Mouse (Mus musculus) frontal cortex, adult (tissue): ENCODE results near the gene Tekt4.
A peak's percentile ranks its signal among the peaks of the same experiment; 100 is the strongest.

ENCODE experiments used
- ATAC-seq: cut with Nextera tagmentation; 2 replicates; pipeline ENCODE4 v1.9.2; 2017; ENCODE audit warnings: mild to moderate bottlenecking, moderate library complexity, mixed read lengths; ENCODE audit not compliant: low TSS enrichment

The Tekt4 gene

GRCm38 (mm10) chr17:25474330-25475077, 20.1 kb downstream of the Tekt4 start:
- peak; percentile 71; the same call in 1 of the 2 replicates for ATAC-seq

DNA sequence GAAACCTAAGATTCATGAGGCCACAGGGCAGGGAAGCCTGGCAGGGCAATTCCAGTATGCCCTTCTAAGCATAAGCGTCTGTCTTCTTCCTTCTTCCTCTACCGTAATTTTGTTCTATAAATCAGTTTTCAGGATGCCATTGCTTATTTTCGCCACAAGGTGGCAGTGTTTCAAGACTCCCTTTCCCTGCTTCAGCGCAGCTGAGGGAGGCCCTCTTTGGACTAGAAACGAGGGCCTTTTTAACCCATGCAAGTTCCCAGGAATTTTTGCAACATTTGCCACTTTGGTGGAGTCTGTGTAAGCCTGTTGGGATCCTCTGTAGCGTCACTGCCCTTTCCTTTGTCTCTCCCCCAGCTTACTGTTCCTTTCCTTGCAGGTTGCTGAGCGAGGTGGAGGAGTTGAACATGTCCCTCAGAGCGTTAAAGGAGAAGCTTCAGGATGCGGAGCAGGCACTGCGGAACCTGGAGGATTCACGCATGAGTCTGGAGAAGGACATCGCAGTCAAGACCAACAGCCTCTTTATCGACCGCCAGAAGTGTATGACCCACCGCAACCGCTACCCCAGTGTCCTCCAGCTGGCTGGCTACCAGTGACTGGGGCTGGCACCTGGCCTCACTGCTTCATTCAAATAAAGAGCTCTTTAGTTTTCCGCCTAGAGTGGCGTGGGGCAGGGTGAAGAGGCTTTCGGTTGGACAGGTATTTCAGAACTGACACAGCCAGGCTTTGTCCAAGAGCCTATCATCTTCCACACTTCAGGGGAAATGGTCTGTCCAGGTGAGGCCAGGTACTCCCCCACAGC, 21.7 kb downstream of the Tekt4 start:
- peak; percentile 22; the same call in 1 of the 2 replicates for ATAC-seq

GRCm38 (mm10) chr17:25480152-25480551, 25.7 kb downstream of the Tekt4 start:
- ATAC-seq = no peak

DNA sequence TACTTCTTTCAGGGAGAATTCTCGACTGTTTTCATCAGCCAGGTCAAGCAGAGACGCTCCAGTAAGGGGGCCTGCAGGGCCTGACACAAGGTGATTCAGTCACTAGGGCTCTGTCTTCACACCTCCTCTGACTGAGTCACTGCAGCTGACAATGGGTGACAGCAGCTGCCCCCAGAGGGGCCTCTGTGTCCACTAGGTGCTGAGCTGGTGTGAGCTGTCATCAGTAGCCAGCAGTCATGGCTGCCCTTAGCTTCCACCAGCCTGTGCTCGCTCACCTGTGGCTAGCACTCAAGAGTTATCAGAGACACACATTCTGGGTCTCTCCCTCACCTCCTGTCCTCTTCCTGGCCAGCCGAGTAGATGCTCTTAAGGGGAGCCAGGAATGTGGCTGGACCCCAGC, 26.4 kb downstream of the Tekt4 start:
- ATAC-seq = no peak

- ATAC-seq = no peak
Measured at GRCm38 (mm10) chr17:25482092-25482491, 27.7 kb downstream of the Tekt4 start.

DNA sequence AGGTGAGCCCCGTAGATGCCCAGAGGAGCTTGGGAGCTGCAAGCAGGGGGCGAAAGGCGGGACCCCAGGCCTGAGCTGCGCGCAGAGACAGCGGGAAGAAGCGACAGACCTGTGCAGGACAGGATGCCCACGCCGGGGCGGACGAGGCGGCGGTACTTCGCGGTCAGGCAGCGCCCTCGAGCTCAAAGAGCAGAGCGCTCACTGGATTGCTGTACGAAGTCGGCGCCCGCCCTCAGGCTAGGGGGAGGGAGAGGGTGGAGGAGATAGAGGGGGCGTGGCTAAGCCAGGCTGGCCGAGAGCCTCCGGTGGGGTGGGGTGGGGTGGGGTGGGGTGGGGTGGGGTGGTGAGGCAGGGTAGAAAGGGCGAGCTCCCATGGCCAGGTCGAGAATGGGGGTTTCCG, 42.6 kb downstream of the Tekt4 start, which contains the start of gene Sstr5:
Gene Sstr5, minus strand, starts transcription at position 276 of the 400 bp plus-strand sequence.
- ATAC-seq = no peak

- no peak for ATAC-seq
Measured at GRCm38 (mm10) chr17:25502599-25502998, 48.2 kb downstream of the Tekt4 start.

DNA sequence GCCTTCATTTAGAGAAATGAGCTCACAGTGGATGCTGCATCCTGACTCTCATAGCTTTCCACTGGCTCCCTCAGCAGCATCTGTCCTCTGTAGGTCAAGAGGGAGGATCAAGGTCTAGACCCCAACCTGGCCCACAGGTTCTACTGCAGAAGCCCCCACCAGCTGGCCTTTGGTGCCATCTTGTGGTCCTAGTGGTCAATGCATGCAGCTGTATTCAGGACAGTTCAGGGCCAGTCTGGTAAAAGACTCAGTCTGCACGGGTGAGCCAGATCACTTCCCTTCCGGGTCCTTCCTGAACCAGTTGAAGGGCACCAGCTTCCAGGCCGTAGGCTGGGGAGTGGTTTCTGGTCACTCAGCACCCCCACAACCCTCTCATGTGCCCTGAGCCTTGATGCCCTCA, 53.4 kb downstream of the Tekt4 start:
- peak; percentile 65; the same call in 1 of the 2 replicates for ATAC-seq

DNA sequence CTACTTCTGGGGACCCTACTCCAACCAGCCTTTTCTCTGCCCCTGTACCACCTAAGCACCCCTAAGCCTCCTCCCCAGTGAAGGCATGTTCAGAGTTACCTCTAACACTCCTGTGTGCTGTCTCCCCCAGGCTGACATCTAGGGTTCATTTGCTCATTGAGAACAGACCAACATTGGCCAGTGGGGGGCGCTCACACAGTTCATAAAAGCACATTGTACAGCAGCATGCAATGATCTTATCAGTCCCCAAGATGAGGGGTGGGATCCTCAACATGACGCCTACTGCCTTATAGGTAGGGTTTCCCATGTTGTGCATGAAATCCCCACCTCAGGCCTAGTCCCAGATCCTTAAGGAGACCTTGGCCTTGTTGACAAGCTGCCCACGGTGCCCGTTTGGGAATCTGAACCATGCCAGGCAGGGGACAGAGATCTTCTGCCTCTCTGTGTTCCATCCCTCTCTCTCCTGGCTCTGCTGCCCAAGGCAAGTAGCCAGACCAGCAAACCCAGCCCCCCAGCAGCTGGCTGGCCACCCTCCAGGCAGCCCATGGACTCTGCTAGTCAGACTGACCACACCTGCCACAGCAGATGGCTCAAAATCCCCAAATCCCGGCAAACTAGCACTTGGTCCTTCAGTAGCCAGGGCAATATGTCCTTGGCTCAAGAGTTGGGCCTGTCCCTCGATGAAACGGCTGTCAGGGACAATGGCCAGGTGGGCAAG, 54.6 kb downstream of the Tekt4 start:
- ATAC-seq = peak; percentile 59; the same call in 1 of the 2 replicates

DNA sequence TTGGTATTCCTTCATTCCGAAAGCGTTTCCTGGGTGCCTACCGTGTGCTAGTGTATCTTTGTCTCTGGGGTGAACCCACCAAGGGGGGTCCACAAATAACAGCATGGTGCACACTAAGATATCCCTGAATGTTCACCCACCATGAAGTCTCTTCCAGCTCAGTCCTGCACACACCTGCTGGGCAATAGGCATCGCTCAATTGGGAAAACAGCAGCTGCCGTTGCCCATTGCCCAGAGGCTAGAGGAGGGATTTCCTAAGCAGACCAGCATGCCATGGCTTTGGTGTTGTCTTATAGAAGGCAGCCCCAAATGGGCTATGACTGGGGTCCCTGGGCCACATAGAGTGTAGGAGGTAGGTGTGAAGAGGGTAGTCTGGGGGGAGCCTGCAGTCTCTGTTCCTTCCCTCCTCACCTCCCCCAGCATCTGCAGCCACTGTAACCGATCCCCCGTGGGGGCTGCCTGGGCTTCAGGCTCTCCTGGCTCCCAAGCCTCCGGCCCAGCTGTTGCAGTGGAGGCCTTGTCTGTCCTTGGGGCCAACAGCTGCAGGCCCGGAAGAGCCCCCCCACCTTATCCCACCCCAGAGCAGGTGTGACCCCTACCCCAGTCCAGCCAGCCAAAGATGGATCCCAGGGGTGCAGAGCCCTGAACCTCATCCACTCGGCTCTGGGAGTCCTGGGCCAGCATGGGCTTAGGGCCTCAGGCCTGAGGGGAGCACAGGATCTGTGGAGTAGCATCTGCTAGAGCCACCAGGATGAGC, 55.8 kb downstream of the Tekt4 start:
- ATAC-seq = no peak

GRCm38 (mm10) chr17:25511876-25512275, 57.5 kb downstream of the Tekt4 start:
- no peak for ATAC-seq

DNA sequence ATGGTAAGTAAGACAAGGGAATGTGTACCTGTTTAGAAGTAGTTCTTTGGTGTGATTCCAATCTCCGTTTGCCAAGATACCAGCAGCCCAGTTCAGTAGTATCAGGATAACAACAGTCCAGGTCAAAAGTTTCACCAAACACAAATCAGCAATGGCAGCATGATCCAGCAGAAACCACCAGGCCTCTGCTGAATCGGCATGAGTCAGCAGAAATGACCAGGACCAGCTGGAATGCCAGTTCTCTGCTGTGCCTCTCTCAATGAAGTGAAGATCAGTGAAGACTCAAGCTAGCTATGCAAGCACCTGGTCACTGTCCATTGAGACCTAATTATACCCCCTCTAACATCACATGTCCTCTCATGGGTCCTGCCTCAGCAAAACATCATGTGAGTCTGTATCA, 59.6 kb downstream of the Tekt4 start:
- ATAC-seq = no peak

GRCm38 (mm10) chr17:25516315-25516714, 61.9 kb downstream of the Tekt4 start:
- no peak for ATAC-seq

GRCm38 (mm10) chr17:25518144-25518543, 63.7 kb downstream of the Tekt4 start:
- peak; percentile 82; the same call in 1 of the 2 replicates for ATAC-seq

GRCm38 (mm10) chr17:25519511-25519910, 65.1 kb downstream of the Tekt4 start:
- peak; percentile 38; the same call in 1 of the 2 replicates for ATAC-seq

DNA sequence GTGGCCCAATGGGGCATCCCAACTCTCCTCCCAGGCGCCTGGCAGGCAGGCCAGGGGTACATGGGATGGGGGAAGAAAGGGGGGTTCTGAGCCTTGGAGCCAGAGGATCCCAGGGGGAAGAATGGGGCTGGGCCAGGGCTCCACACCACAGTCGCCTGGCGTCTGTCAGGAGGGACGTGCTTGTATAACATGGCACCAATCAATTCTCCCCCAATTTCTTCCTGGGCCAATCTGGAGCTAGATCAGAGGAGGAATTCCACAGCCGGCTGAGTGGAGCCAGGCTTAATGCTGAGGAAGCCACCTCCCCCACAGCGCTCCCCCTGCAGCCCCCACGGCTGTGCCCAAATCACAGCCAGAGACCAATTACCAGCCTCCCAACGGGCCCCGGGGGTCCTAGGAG, 66.1 kb downstream of the Tekt4 start:
- ATAC-seq = no peak

DNA sequence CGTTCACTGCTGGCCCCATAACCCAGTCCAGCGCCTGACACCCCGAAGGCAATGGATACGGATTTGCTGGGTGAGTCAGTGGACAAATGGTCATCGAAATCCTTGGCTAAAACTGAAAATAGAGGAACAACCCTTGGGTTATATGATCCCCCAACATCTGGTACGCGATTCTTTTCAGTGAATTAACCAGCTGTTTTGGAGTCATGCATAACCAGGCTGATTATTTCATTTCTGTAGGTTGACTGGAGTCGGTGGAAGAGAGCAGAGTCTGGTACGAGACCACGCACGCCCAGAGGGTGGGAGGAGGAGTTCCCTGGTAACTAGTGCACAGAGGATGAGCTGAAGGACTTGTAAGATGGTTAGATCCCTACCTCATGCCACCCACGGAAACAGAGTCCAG, 67.7 kb downstream of the Tekt4 start:
- ATAC-seq = no peak
